Mouse (Mus musculus) olfactory bulb, adult 2 months (tissue): ENCODE measurements around the gene Gm9844. TPM values are rescaled to one million over a fixed set of nuclear protein-coding genes. Genes with fewer than 3 reads are reported as not detected.
A peak's percentile ranks its signal among the peaks of the same experiment; 100 is the strongest.

Source experiments
- H3K27ac ChIP-seq: fragments of 200-500 bp; 2 replicates; pipeline ENCODE4 v1.5.1; 2012; ENCODE audit warnings: low read depth, low read length; ENCODE audit not compliant: insufficient read depth
- H3K4me1 ChIP-seq: fragments of 200-500 bp; 2 replicates; pipeline ENCODE4 v1.6.1; 2012; ENCODE audit warnings: low read length; ENCODE audit not compliant: control insufficient read depth, insufficient read depth
- H3K4me3 ChIP-seq: fragments of 200-500 bp; 2 replicates; pipeline ENCODE4 v1.5.1; 2012; ENCODE audit warnings: mild to moderate bottlenecking, low read depth, low read length, moderate library complexity; ENCODE audit not compliant: insufficient read depth
- CTCF ChIP-seq: fragments of 200-500 bp; IDR thresholded peaks from 2 replicates; pipeline ENCODE4 v1.5.1; 2012; ENCODE audit warnings: low read depth, mild to moderate bottlenecking, low read length, moderate library complexity; ENCODE audit not compliant: insufficient read depth
- POLR2A ChIP-seq: fragments of 200-500 bp; IDR thresholded peaks from 2 replicates; pipeline ENCODE4 v1.6.1; 2012; ENCODE audit warnings: mild to moderate bottlenecking, low read depth, low read length, moderate library complexity; ENCODE audit not compliant: insufficient read depth
- WGBS: fragments of 180-500 bp; shearing (Covaris S2); methylation state at CpG from one replicate; pipeline ENCODE4 v1.1.7; 2018; 5-methylcytosine and 5-hydroxymethylcytosine counted together
- polyA plus RNA-seq: library from polyadenylated mRNA; stranded (reverse); fragments of >200 nt; gene quantifications from 2 replicates; pipeline ENCODE4 v1.2.4, GENCODE M21; 2012; ENCODE audit warnings: low replicate concordance; ENCODE audit not compliant: missing spikeins, insufficient read depth, insufficient read length

Gm9844 gene
- polyA plus RNA-seq, 1 experiment, result not detected

DNA sequence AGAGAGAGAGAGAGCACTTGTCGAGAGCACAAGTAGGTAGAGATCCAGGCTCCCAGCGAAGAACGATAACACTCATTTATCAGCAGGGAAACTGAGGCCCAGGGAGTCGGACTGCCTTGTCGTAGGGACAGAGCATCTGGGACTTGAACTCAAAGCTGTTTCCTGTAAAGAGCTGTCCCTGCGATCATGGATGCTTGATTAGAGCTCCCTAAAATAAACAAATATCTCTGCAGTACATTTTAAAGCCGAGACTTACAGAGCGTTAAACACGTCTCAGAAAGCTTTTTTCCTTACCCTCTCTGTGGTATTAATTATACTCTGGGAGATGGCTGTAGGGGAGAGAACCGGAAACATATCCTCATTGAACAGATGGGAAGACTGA is 41.4 kb downstream of the Gm9844 start:
- 17% methylated on average over 10 of the region's 10 CpGs for WGBS
- peak overlapping the region; percentile 71 for H3K4me3 ChIP-seq
- no peak for TF ChIP-seq POLR2A
- no peak for TF ChIP-seq CTCF
- peaks cover 28% of the 10 kb centered on the region for H3K4me1 ChIP-seq
- H3K27ac ChIP-seq, result no peak overlapping the region

DNA sequence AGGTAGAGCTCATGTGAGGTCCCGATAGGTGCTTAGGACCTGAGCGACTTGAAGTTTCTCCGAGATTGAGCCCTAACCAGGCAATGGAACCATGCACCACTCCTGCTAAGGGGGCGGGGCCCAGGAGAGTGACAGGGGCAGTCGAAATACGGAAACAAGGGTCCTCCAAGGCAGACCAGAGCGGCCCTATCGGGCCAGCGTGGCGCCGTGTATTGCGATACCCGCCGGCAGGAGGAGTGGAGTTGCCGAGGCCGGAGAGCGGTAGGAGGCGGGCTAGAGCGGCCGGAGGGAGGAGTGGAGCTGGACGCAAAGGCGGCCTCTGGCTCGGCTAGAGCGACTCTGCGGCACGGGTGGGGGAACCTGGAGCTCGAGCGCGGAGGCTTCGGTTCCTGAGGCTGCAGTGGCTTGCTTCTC is 42.1 kb downstream of the Gm9844 start:
- Histone ChIP-seq H3K4me1 (peaks cover 28% of the 10 kb centered on the region), H3K4me3 (peak overlapping the region; percentile 71), H3K27ac (peak overlapping the region; percentile 73; the same call in 1 of the 2 replicates)
- under 1% methylated on average over 24 of the region's 30 CpGs for WGBS
- TF ChIP-seq CTCF (no peak), POLR2A (peak; percentile 41; the same call in 1 of the 2 replicates)

DNA sequence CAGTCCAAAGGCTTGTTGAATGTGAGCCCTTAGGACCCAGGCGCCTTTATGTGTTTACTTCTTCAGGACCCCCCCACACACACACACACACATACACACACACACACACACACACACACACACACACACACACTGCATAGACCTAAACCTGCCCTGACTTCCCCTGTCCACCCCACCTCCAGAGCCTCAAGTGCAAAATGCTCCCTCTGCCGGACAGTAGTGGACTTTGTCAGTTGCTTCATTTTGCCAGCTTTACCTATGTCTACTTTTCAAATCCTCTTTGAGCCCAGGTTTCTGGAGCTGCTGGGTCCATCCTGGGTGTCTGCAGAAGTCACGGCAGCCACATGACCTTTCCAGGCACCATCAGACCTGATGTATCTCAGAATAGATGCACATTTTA is 42.9 kb downstream of the Gm9844 start:
- H3K27ac ChIP-seq, result peak overlapping the region; percentile 23; the same call in 1 of the 2 replicates
- peak overlapping the region; percentile 37 for H3K4me3 ChIP-seq
- TF ChIP-seq POLR2A (no peak), CTCF (peak; percentile 41; the same call in 1 of the 2 replicates)
- WGBS, result 11% methylated on average over 3 of the region's 3 CpGs
- peaks cover 28% of the 10 kb centered on the region for H3K4me1 ChIP-seq

DNA sequence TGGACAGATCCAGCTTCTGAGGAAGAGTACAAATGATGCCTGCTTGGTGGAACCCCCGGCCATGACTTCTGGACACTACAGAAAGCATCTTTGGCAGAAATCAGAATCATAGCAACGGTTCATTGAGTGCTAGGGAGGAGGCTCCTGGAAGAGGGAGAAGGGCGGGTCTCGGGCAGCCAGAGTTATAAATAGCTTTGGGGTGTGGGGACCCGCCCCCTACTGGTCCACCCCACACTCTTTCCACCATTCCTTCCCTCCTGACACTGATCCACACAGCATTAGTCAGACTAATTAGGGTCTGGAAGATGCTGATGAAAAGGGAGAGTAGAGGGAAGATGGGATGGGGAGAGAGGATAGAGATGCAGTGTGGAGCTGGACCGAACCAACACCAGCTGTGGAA is 44.5 kb downstream of the Gm9844 start:
- H3K4me1 ChIP-seq, result peaks cover 28% of the 10 kb centered on the region
- 20% methylated on average over 6 of the region's 6 CpGs for WGBS
- peak overlapping the region; percentile 26 for H3K4me3 ChIP-seq
- TF ChIP-seq CTCF (no peak), POLR2A (no peak)
- peak overlapping the region; percentile 85 for H3K27ac ChIP-seq

DNA sequence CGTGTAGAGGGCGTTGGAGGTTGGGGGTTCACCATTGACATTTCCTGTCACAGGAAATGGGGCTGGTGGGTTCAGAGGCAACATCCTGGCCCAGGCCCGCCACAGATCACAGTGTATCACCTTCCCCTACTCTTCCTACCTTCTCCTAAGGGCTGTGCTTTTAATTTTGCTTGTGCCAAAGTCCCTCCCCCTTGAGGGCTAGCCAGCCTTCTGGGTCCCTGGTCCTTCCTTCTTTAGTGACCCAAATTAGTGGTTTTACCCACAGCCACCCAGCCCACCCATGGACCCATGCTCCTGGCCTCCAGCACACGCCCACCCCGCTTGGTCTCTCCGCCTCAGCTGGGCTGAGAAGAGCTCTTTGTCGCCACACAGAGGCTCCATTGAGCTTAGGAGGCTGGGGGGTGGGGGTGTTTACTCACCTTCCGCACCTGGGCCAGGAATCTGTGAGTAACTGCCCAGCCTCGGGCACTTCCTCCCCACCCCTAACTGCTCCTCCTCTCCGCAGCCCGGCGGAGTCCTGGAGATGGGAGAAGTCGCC is 45.3 kb downstream of the Gm9844 start:
- Histone ChIP-seq H3K4me1 (peaks cover 28% of the 10 kb centered on the region), H3K27ac (peak overlapping the region; percentile 85), H3K4me3 (peak overlapping the region; percentile 26)
- TF ChIP-seq CTCF (no peak), POLR2A (no peak)
- 32% methylated on average over 13 of the region's 13 CpGs for WGBS

Other genes with a start within 250 kb of the Gm9844 start
- not detected in 2 replicates for gene Lypd3, start 225.7 kb upstream of the Gm9844 start, polyA plus RNA-seq
- not detected in 2 replicates for gene Tex101, start 185.5 kb upstream of the Gm9844 start, polyA plus RNA-seq
- not detected in 2 replicates for gene BC049730, start 153.0 kb upstream of the Gm9844 start, polyA plus RNA-seq
- not detected in 2 replicates for gene Gm4763, start 135.3 kb upstream of the Gm9844 start, polyA plus RNA-seq
- gene Cd177, start 101.9 kb upstream of the Gm9844 start, polyA plus RNA-seq, result not detected in 2 replicates
- not detected in 2 replicates for gene Ceacam10, start 85.0 kb upstream of the Gm9844 start, polyA plus RNA-seq
- gene Lypd4, start 7.7 kb downstream of the Gm9844 start, polyA plus RNA-seq, result not detected in 2 replicates
- gene Dmrtc2, start 7.8 kb downstream of the Gm9844 start, polyA plus RNA-seq, result not detected in 2 replicates
- gene Rps19, start 22.2 kb downstream of the Gm9844 start, polyA plus RNA-seq, result 1,132 TPM in 1 of 2 replicates, not detected in the other
- not detected in 2 replicates for gene Cd79a, start 35.2 kb downstream of the Gm9844 start, polyA plus RNA-seq
- gene Arhgef1, start 40.7 kb downstream of the Gm9844 start, polyA plus RNA-seq, result 291 and 636 TPM in 2 replicates
- gene Gm4881, start 82.3 kb downstream of the Gm9844 start, polyA plus RNA-seq, result not detected in 2 replicates
- gene Rabac1, start 110.5 kb downstream of the Gm9844 start, polyA plus RNA-seq, result not detected in 2 replicates
- 361 and 745 TPM in 2 replicates for gene Atp1a3, start 143.7 kb downstream of the Gm9844 start, polyA plus RNA-seq
- not detected in 2 replicates for gene Grik5, start 210.1 kb downstream of the Gm9844 start, polyA plus RNA-seq
- gene Zfp574, start 210.4 kb downstream of the Gm9844 start, polyA plus RNA-seq, result not detected in 2 replicates